Mouse (Mus musculus) liver, embryonic 11.5 days (tissue): Measurements from ENCODE around the gene Cxcl2. TPM values are rescaled to one million over a fixed set of nuclear protein-coding genes. Genes with fewer than 3 reads are reported as not detected.
A peak's percentile ranks its signal among the peaks of the same experiment; 100 is the strongest.

Experiments
- ATAC-seq: fragments of 200-750 bp; cut with Nextera tagmentation; replicated peaks from 2 replicates; pipeline ENCODE4 v1.8.0; 2017; ENCODE audit warnings: moderate number of reproducible peaks, mild to moderate bottlenecking, moderate TSS enrichment, moderate library complexity; ENCODE audit not compliant: low FRiP score
- DNase-seq: peaks from one replicate; pipeline ENCODE4 v3.0.0-alpha.2; 2017; ENCODE audit warnings: low spot score
- H3K27ac ChIP-seq: fragments of 300-500 bp; sonication (generic); 2 replicates; pipeline ENCODE4 v1.5.1; 2014; ENCODE audit warnings: mild to moderate bottlenecking, low read depth, low read length, control low read depth
- H3K27me3 ChIP-seq: fragments of 300-500 bp; sonication (generic); replicated peaks from 2 replicates; pipeline ENCODE4 v1.6.1; 2014; ENCODE audit warnings: low read length, mixed read lengths; ENCODE audit not compliant: control insufficient read depth, insufficient read depth
- H3K36me3 ChIP-seq: fragments of 300-500 bp; sonication (generic); 2 replicates; pipeline ENCODE4 v1.6.1; 2014; ENCODE audit warnings: mild to moderate bottlenecking, low read length, moderate library complexity, mixed read lengths; ENCODE audit not compliant: control insufficient read depth, insufficient read depth
- H3K4me1 ChIP-seq: fragments of 300-500 bp; sonication (generic); replicated peaks from 2 replicates; pipeline ENCODE4 v1.6.1; 2014; ENCODE audit warnings: low read length, mixed read lengths; ENCODE audit not compliant: control insufficient read depth, insufficient read depth
- H3K4me2 ChIP-seq: fragments of 300-500 bp; sonication (generic); 2 replicates; pipeline ENCODE4 v1.6.1; 2014; ENCODE audit warnings: mild to moderate bottlenecking, control low read depth, moderate library complexity
- H3K4me3 ChIP-seq: fragments of 300-500 bp; sonication (generic); 2 replicates; pipeline ENCODE4 v1.5.1; 2014; ENCODE audit warnings: low read depth, low read length, control low read depth
- H3K9ac ChIP-seq: fragments of 300-500 bp; sonication (generic); 2 replicates; pipeline ENCODE4 v1.6.1; 2014; ENCODE audit warnings: low read depth, low read length, control low read depth
- H3K9me3 ChIP-seq: fragments of 300-500 bp; sonication (generic); 2 replicates; pipeline ENCODE4 v1.6.1; 2016; ENCODE audit warnings: low read length, inconsistent platforms, mixed read lengths; ENCODE audit not compliant: control insufficient read depth
- WGBS: fragments of 180-500 bp; shearing (Covaris S2); extraction: QIAGEN DNeasy Blood & Tissue Kit; methylation state at CpG from one replicate; pipeline ENCODE4 v1.1.7; 2014; 5-methylcytosine and 5-hydroxymethylcytosine counted together
- polyA plus RNA-seq: library from polyadenylated mRNA; unstranded; fragments of >200 nt; fragmentation: Nextera tagmentation; extraction: Ambion mirVana; gene quantifications from 2 replicates; pipeline ENCODE4 v1.2.1, GENCODE M21; 2014

The Cxcl2 gene
- 0.22 TPM in 1 of 2 replicates, not detected in the other for polyA plus RNA-seq

GRCm38 (mm10) chr5:90903339-90904020 lies at the start of gene Cxcl2:
TSS of gene Cxcl2 (plus strand) at chr5:90903871.
- DNase-seq (no peak), ATAC-seq (no peak; the same call in 1 of the 2 replicates)
- 12% methylated on average over 22 of the region's 22 CpGs for WGBS
- Histone ChIP-seq H3K4me1 (no peaks in the 10 kb centered on the region; the same call in 1 of the 2 replicates), H3K27me3 (peaks cover 10% of the 10 kb centered on the region), H3K27ac (no peak within 1 kb of the TSS), H3K4me2 (peak within 1 kb of the TSS; percentile 59), H3K9ac (no peak within 1 kb of the TSS), H3K9me3 (no peaks in the 10 kb centered on the region), H3K36me3 (no peaks in the 10 kb centered on the region), H3K4me3 (0 out of 2 replicates have a peak within 1 kb of the TSS, but pooled peaks have one; percentile 11)

- Histone ChIP-seq H3K9ac (no peak overlapping the region), H3K4me2 (no peak overlapping the region), H3K36me3 (no peaks in the 10 kb centered on the region), H3K27me3 (no peaks in the 10 kb centered on the region), H3K9me3 (no peaks in the 10 kb centered on the region), H3K4me3 (no peak overlapping the region), H3K27ac (no peak overlapping the region), H3K4me1 (no peaks in the 10 kb centered on the region)
- 77% methylated on average over 7 of the region's 7 CpGs for WGBS
- ATAC-seq (no peak), DNase-seq (no peak)
Observed at GRCm38 (mm10) chr5:90855308-90856230, 48.1 kb upstream of the Cxcl2 start.

- ATAC-seq (no peak), DNase-seq (no peak)
- no peaks in the 10 kb centered on the region for H3K27me3 ChIP-seq
- H3K9ac ChIP-seq, result no peak overlapping the region
- H3K27ac ChIP-seq, result no peak overlapping the region
- no peaks in the 10 kb centered on the region for H3K36me3 ChIP-seq
- H3K4me1 ChIP-seq, result no peaks in the 10 kb centered on the region
- no peak overlapping the region for H3K4me2 ChIP-seq
- H3K9me3 ChIP-seq, result no peaks in the 10 kb centered on the region
- H3K4me3 ChIP-seq, result no peak overlapping the region
- WGBS, result 56% methylated on average over 5 of the region's 5 CpGs
Observed at GRCm38 (mm10) chr5:90857463-90857862, 46.2 kb upstream of the Cxcl2 start.

- H3K4me2 ChIP-seq, result no peak overlapping the region
- H3K9ac ChIP-seq, result no peak overlapping the region
- H3K27me3 ChIP-seq, result no peaks in the 10 kb centered on the region
- no peaks in the 10 kb centered on the region for H3K36me3 ChIP-seq
- no peak for DNase-seq
- no peaks in the 10 kb centered on the region for H3K9me3 ChIP-seq
- no peaks in the 10 kb centered on the region for H3K4me1 ChIP-seq
- no peak for ATAC-seq
- 78% methylated on average over 2 of the region's 2 CpGs for WGBS
- no peak overlapping the region for H3K27ac ChIP-seq
- H3K4me3 ChIP-seq, result no peak overlapping the region
Observed at GRCm38 (mm10) chr5:90858429-90858828, 45.2 kb upstream of the Cxcl2 start.

- no peak for ATAC-seq
- WGBS, result 70% methylated on average over 3 of the region's 3 CpGs
- H3K9me3 ChIP-seq, result no peaks in the 10 kb centered on the region
Observed at GRCm38 (mm10) chr5:90859031-90859430, 44.6 kb upstream of the Cxcl2 start.

GRCm38 (mm10) chr5:90861876-90862375 lies 41.7 kb upstream of the Cxcl2 start:
- Histone ChIP-seq H3K9me3 (no peaks in the 10 kb centered on the region), H3K4me1 (no peaks in the 10 kb centered on the region), H3K27ac (no peak overlapping the region), H3K4me3 (no peak overlapping the region), H3K9ac (no peak overlapping the region), H3K4me2 (no peak overlapping the region), H3K27me3 (no peaks in the 10 kb centered on the region), H3K36me3 (no peaks in the 10 kb centered on the region)
- WGBS, result 70% methylated on average over 6 of the region's 6 CpGs
- DNase-seq (no peak), ATAC-seq (no peak)

More at GRCm38 (mm10) chr5:90859031-90859430, 44.6 kb upstream of the Cxcl2 start:
- no peaks in the 10 kb centered on the region for H3K36me3 ChIP-seq
- H3K4me2 ChIP-seq, result no peak overlapping the region
- no peaks in the 10 kb centered on the region for H3K4me1 ChIP-seq
- DNase-seq, result no peak
- H3K9ac ChIP-seq, result no peak overlapping the region
- H3K4me3 ChIP-seq, result no peak overlapping the region
- no peak overlapping the region for H3K27ac ChIP-seq
- no peaks in the 10 kb centered on the region for H3K27me3 ChIP-seq

GRCm38 (mm10) chr5:90866770-90867169 lies 36.9 kb upstream of the Cxcl2 start:
- no peaks in the 10 kb centered on the region for H3K36me3 ChIP-seq

GRCm38 (mm10) chr5:90872377-90872776 lies 31.3 kb upstream of the Cxcl2 start:
- WGBS, result 73% methylated on average over 7 of the region's 7 CpGs
- ATAC-seq (no peak), DNase-seq (no peak)
- H3K4me3 ChIP-seq, result no peak overlapping the region
- no peak overlapping the region for H3K27ac ChIP-seq
- H3K9ac ChIP-seq, result no peak overlapping the region
- H3K9me3 ChIP-seq, result no peaks in the 10 kb centered on the region
- H3K4me1 ChIP-seq, result no peaks in the 10 kb centered on the region
- no peaks in the 10 kb centered on the region for H3K36me3 ChIP-seq
- H3K4me2 ChIP-seq, result no peak overlapping the region
- H3K27me3 ChIP-seq, result no peaks in the 10 kb centered on the region

More at GRCm38 (mm10) chr5:90866770-90867169, 36.9 kb upstream of the Cxcl2 start:
- Histone ChIP-seq H3K4me2 (no peak overlapping the region), H3K9me3 (no peaks in the 10 kb centered on the region), H3K9ac (no peak overlapping the region), H3K4me1 (no peaks in the 10 kb centered on the region), H3K27ac (no peak overlapping the region), H3K27me3 (no peaks in the 10 kb centered on the region), H3K4me3 (no peak overlapping the region)
- DNase-seq, result no peak
- no peak for ATAC-seq
